Mouse (Mus musculus) ZHBTc4 (cell line): ENCODE data around the gene Agap3.

ENCODE experiments used
- DNase-seq: peaks from one replicate; pipeline ENCODE4 v3.0.0-alpha.2; 2011; ENCODE audit warnings: low read depth, low spot score

The Agap3 gene

GRCm38 (mm10) chr5:24523806-24524205 is 71.8 kb downstream of the Agap3 start:
- peak; percentile 61 for DNase-seq

GRCm38 (mm10) chr5:24524522-24524921 is 72.5 kb downstream of the Agap3 start:
- DNase-seq = no peak

- no peak for DNase-seq
Observed at GRCm38 (mm10) chr5:24525360-24526189, 73.6 kb downstream of the Agap3 start.

GRCm38 (mm10) chr5:24526190-24526888 is 74.4 kb downstream of the Agap3 start:
- DNase-seq = no peak

GRCm38 (mm10) chr5:24526889-24527230 is 74.9 kb downstream of the Agap3 start, which contains the start of gene Gbx1:
TSS of gene Gbx1 (minus strand) at chr5:24527202.
- DNase-seq = peak; percentile 44

- DNase-seq = no peak
Observed at GRCm38 (mm10) chr5:24527780-24528179, 75.8 kb downstream of the Agap3 start.

- peak; percentile 93 for DNase-seq
Observed at GRCm38 (mm10) chr5:24530042-24530689, 78.2 kb downstream of the Agap3 start.

- DNase-seq = peak; percentile 76
Observed at GRCm38 (mm10) chr5:24533391-24533790, 81.4 kb downstream of the Agap3 start.

- DNase-seq = peak; percentile 52
Observed at GRCm38 (mm10) chr5:24534292-24534691, 82.3 kb downstream of the Agap3 start.

- no peak for DNase-seq
Observed at GRCm38 (mm10) chr5:24535731-24536130, 83.8 kb downstream of the Agap3 start.

- DNase-seq = no peak
Observed at GRCm38 (mm10) chr5:24536511-24536910, 84.5 kb downstream of the Agap3 start.

- DNase-seq = no peak
Observed at GRCm38 (mm10) chr5:24537618-24538017, 85.6 kb downstream of the Agap3 start.

GRCm38 (mm10) chr5:24539571-24540296 is 87.8 kb downstream of the Agap3 start:
- no peak for DNase-seq

GRCm38 (mm10) chr5:24540387-24541143 is 88.6 kb downstream of the Agap3 start, which contains the start of gene Asb10:
TSS of gene Asb10 (minus strand) at chr5:24540978.
- DNase-seq = no peak

- DNase-seq = no peak
Observed at GRCm38 (mm10) chr5:24541144-24541569, 89.2 kb downstream of the Agap3 start.

GRCm38 (mm10) chr5:24542643-24543042 is 90.7 kb downstream of the Agap3 start:
- DNase-seq = peak; percentile 77

GRCm38 (mm10) chr5:24550598-24551316 is 98.8 kb downstream of the Agap3 start:
- peak; percentile 17 for DNase-seq

GRCm38 (mm10) chr5:24551317-24551688 is 99.3 kb downstream of the Agap3 start:
- DNase-seq = no peak
